Mouse (Mus musculus) gastrocnemius, postnatal 36 days (tissue): ENCODE measurements around the gene Nedd9. TPM values are rescaled to one million over a fixed set of nuclear protein-coding genes. Genes with fewer than 3 reads are reported as not detected.

Experiments used
- DNase-seq, 2 experiments: peaks; one replicate each; pipeline ENCODE4 v3.0.0; 2022
- intact Hi-C: fragments of 180-260 bp; cut with DNase I; formaldehyde crosslinking; loops from one replicate; pipeline ENCODE4 v1.15.1; 2025
- total RNA-seq, 2 experiments: library from RNA; stranded (reverse); gene quantifications; 2 replicates each; pipeline ENCODE4 v1.2.3; 2021

The Nedd9 gene
- total RNA-seq, 2 experiments from 2014 or later = 5.7 to 7.0 TPM

DNA sequence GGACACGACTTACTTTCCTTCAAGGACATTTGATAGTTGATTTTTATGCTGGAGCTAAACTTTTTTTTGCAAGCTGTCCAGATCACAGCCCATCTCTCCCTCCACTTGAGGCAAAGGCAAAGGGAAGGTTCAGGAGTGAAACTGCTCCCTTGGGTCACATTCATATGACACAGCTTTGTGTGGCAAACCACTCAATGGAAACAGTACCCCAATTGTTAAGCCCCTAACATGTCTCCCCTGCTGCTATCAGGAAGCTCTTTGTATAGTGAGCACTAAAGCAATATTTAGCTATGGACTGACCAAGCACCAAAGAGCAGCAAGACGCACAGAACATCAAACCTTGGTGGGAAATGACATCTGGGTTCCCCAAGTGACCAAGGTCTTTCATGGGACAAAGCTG, 158.7 kb downstream of the Nedd9 start:
- intact Hi-C loops = no loop called here
- DNase-seq = no peak

DNA sequence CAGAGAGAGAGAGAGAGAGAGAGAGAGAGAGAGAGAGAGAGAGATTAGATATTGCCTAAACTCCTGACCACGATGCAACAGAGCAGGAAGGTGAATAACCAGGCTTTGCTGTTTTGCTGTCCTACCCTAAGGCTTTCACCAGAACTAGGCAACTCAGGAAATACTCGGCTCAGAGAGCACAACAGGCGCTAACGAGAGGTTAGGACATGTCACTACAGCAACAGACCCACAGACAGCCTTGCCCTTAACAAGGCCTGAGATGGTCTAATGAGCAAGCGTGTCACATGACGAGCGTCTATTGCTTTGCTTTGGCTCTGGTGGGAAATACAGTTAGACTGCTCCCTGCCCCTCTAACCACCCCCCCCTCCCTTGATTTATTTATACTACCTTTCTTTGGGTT, 159.6 kb downstream of the Nedd9 start:
- intact Hi-C loops = no loop called here

DNA sequence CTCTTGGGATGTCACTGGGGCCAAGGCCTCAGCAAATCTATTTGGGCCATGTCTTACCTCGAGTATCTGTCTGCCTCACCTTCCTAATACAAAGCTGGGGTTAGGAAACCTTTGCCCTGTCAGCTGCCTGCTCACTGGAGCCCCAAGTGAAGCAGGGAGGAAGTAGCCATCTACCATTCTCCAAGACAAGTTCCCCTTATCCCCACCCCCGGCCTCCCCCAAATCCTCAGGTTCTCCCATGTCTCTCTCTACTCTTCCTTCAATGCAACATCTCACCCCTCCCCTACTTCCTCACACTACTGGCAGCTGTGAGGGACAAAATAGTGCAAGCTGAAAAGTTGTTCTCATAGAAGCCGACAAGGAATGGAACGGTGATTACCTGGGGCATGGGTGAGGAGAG, 161.0 kb downstream of the Nedd9 start:
- no peak for DNase-seq
- intact Hi-C loops = no loop called here

More for the DNA sequence above, 159.6 kb downstream of the Nedd9 start:
- DNase-seq = no peak

DNA sequence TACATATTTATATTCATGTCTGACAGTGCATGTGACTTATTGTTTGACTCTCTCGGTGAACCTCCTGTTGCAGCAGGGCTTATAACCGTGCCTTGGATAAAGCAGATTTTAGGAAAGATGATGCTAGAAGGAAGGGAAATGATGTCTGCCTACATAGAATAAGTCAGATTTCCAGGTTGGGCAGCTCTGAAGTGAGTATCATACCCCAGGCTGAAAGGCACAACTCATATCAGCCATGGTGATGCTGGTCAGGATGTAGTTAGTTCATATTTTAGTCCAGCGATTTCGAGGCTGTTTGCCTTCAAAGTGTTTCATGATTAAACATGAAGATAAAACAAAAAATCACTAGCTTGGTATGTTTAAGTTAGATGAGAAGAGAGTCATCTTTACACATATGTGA, 161.8 kb downstream of the Nedd9 start:
- DNase-seq = no peak
- intact Hi-C loops = no loop called here

DNA sequence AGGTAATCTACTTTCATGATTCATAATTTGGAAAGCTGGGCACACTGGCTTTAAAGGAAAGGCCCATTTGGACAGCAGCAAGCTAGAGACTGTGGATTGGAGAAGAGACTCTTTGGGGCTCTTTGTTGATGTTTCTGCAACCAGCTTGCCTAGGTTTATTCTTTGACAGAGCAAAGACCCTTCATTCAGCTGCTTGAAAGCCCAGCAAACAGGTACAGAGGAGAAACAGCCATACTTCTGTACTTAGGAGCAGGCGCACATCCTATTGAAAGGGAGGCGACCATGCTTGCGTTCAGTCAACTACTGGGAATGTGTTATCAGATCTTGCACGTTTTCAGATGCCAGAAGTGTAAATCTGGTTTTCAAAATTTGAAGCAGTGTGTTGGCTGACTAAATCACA, 162.5 kb downstream of the Nedd9 start:
- intact Hi-C loops = no loop called here
- no peak for DNase-seq

DNA sequence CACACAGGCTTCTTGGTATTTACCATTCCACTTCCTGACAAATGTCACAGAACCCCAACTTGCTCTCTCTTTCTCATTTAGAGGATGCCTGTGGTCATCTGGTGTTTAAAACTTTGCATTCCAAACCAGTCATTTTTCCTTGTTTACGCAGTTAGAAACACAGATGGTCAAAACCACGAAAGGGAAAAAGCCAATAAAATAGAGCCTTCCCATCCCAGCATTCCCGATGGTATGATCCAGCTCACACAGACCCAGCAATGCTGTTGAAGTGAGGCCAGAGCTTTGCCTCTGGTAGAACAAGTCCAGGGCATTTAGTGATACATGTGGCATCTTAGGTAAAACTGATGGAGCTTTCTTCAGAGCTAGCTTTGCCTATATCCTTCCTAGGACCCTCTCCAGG, 165.7 kb downstream of the Nedd9 start:
- intact Hi-C loops = no loop called here
- DNase-seq = no peak

DNA sequence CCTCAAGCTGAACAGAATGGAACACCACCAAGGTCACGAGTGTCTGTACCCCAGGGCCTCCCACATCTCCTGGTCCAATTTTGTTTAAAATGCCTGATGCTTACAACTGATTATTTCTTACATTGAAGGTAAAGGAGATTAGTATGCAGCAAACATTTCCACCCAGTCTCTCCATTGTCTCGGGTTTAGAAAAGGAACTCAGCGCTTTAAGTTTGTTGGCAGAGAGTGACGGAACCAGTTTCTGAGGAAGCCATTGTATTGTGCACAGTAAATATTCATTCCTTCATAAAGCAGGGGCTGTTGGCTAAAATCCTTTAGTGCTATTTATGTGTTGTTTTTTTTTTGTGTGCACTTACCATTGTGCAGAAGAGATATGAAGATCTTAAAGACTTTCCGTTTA, 166.4 kb downstream of the Nedd9 start:
- intact Hi-C loops = no loop called here
- no peak for DNase-seq

DNA sequence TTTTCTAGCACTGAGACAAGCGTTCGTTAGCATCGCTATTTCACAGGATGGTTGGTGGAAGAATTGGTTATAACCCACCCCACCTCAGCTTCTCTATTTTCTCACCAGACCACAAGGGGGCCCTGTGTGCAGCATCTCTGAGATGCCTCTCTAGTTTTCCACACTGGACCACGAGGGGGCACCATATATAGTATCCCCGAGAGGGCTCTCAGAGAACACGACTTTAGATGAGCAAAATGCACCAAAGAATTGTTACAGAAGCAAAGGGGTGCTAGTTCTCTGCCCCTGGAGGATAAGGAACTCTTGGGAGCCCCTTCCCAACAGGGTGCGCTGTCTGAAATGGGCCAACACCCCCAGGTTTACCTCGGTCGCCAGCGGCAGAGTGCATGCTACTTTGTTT, 184.4 kb downstream of the Nedd9 start:
- peak; percentile 68 to 77 for DNase-seq
- intact Hi-C loops = loop anchor here (5.0 kb wide), 2 partner anchors 270 to 330 kb away; no protein-coding TSS in a partner anchor

DNA sequence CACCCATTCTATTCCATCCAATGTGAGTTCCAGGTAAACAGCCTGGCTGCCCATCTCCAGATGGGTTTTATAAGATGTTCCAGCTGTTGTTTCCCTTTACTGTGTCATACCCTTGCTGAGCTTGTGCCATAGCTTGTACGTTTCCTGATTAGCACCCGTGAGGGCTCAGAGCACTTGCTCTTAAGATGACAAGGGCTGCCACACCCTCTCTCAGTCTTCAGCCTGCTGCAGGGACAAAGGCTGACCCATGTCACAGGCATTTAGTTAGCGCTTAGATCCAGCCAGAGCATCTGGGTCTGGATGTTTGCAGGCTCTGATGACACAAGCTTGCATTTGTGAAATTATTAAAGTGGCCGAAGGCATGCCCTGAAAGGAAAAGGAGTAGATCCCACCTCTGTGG, 187.1 kb downstream of the Nedd9 start:
- intact Hi-C loops = loop anchor here (5.0 kb wide), 2 partner anchors 272 to 332 kb away; no protein-coding TSS in a partner anchor
- DNase-seq = no peak

DNA sequence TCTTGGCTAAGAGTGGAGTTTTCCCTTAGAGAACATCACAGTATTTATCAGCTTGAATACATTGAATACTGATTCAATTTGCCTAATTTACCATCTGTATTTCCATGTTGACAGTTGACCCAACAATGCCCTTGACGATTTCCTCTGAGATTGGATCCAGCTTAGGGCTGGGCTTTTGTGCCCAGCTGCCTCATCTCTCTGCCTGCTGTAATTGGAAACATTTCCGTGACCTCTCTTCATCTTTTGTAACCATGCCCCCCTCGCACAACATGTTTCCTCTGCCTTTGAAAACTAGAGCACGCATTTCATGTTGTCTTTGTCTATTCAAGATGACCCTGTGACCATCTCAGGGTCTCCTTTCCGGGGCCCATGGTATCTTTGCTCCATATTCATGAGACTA, 188.2 kb downstream of the Nedd9 start:
- intact Hi-C loops = no loop called here
- no peak for DNase-seq

DNA sequence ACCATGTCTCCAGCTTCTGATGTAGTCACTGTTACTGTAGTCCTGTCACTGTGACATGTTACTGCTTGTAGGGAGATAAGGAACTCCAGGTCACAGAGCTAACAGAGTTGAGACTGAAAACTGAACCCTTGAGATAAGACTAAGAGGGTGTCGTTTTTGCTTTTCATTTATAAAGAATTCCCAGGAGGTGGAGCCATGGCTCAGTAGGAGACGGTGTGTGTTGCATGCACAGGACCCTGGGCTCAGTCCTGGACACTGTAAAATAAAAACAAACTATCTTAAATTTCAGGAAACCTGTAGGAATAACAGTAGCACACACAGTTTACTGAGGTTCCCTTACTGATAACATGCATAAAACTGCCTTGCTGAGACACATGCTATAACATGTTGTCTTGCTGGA, 188.6 kb downstream of the Nedd9 start:
- DNase-seq = no peak
- intact Hi-C loops = no loop called here

DNA sequence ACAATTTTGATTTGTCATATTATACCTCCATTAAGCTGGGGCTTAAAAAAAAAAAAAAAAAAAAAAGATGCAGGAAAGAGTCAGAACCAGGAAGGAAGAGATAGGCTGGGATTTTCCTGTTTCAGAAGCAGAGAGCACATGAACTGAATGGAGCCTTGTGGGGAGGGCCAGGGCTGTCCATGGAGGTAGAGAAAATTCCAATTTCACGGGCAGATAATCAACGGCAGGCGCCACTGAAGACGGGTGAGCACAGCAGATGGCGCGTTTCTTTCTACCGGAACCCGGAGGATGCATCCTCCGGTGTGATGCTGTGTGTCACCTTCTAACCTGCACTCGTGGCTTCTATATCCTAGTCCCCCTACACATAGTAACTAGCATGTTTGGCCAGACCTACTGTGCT, 190.8 kb downstream of the Nedd9 start:
- intact Hi-C loops = no loop called here
- DNase-seq = no peak

DNA sequence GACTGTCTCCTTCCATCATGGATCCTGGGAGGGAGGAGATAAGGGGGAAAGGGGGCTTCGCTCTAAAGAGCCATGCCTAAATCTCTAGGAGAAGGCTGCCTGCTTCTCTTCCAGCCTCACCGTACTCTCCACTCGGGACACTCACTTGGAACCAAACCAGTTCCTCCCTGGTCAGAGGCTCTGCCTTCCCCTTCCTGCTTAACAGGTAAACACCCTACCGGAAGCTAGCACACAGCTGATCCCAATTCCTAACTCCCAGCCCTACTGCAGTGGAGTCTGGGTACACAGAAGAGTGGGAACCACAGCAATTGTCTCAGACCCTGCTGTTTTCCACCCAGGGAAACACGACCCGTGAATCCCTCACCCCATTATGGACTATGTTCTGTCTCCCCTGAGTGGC, 191.3 kb downstream of the Nedd9 start:
- DNase-seq = no peak
- intact Hi-C loops = no loop called here

DNA sequence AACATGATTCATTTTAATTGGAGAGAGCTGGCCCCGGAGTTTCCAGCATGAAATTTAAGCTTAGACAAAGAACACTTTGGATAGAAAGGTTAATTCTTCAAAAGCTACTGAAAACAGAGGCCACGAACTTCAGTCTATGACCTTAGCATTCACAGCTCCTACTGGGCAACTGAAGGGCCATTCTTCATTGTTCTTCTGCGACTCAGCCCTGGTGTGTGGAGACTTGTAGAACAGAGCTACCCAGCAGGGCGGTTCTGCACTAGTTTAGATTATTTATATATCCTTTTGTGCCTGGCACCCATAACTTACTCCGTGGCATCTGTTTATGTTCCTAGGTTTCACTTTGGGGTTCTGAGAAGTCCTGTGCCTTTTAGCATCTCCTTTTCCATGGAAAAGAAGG, 193.6 kb downstream of the Nedd9 start:
- no peak for DNase-seq
- intact Hi-C loops = no loop called here

DNA sequence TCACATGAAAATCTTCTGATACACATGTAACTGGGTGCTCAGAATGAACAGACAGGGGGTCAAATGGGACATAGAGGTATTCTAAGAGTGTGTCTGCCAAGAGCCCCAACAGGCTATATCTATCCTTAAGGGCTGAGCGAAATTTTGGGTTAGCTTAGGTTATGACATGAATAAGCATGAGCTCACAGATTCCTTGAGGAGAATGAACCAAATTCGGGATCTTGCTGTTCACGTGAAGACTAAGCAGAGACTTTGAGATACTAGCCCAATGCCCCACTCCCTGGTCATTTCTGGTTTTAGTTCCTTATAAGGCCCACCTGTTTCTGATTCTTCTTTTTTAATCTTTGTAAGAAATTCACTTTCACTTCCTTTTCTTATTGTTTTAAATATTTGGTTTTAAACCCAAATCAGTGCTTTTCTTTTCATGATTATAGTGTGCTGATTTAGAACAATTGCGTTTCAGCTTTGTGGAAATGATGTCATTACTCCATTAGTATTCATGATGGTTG, 195.6 kb downstream of the Nedd9 start:
- no peak for DNase-seq
- intact Hi-C loops = no loop called here

DNA sequence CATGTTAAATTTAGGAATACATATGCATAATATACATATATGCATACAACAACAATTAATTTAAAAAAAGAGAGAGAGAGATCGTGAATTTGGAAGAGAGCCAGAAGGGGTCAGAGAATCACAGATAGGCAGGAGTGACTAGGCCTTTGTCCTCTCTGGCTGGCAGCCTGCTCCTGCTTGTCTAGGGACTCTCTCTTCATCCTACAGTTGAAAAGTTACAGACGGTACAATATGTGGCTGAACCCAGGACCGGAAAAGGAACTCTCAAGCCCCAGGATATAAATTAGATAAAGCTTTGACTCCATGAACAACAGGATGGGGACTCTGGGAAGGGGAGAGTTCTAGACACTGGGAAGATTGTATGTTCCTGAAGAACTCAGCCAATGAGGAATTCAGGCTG, 200.9 kb downstream of the Nedd9 start:
- intact Hi-C loops = no loop called here
- no peak for DNase-seq

DNA sequence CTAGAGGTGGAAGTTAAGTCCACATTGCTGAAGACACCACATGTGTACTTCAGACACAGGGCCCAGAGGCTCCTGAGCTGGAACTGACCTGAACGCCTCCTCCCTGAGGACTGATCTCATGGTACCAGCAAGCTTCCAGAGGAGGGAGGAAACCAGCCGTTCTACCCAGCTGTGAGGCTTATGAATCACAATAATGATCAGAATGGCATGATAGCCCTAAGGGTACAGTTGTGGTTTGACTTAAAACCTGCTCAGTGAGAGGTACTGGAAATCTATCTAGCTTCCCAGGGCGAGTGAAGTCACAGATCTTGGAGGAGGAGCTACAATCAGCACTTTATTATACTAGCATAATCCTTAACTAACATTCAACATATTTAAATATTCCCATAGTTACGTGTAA, 201.7 kb downstream of the Nedd9 start:
- DNase-seq = no peak
- intact Hi-C loops = no loop called here

DNA sequence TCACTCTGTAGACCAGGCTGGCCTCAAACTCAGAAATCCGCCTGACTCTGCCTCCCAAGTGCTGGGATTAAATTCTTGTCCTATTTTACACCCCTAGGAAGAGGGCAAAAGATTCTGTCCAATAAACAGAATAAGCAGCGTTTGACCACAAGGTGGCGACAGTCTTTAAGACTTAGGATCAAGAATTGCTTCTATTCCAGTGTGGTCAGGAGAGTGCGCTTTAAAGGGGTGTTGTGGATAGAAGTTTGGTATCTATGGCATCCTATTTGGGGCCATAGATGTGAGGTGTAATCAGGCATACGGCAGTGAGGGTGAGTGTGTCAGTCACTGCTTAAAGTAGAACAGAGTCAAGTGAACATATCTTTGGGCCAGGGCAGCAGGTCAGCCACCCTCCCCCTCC, 203.9 kb downstream of the Nedd9 start:
- peak in 1 of 2 experiments; percentile 73 for DNase-seq
- intact Hi-C loops = loop anchor here (2.0 to 5.0 kb wide), 2 partner anchors 290 to 349 kb away; no protein-coding TSS in a partner anchor

DNA sequence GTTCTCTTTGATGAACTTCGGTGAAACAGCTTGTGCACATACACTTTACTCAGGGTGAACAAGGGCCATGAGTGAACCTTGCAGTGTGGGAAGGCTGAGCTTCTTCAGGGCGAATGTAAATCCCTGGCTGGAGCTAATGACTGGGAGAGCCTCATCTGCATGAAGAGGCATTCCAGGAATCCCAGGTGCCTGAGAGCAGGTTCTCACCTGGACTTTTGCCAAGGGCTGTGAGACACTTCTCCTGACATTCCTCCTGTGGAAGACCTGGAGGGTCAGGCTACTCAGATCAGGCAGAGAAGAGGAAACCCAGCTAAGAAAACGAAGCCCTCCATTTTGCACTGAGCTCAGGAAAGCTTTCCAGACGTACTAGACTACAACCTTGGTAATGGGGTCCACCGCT, 206.5 kb downstream of the Nedd9 start:
- DNase-seq = no peak
- intact Hi-C loops = loop anchor here (5.0 kb wide), 1 partner anchor 352 kb away; no protein-coding TSS in a partner anchor

DNA sequence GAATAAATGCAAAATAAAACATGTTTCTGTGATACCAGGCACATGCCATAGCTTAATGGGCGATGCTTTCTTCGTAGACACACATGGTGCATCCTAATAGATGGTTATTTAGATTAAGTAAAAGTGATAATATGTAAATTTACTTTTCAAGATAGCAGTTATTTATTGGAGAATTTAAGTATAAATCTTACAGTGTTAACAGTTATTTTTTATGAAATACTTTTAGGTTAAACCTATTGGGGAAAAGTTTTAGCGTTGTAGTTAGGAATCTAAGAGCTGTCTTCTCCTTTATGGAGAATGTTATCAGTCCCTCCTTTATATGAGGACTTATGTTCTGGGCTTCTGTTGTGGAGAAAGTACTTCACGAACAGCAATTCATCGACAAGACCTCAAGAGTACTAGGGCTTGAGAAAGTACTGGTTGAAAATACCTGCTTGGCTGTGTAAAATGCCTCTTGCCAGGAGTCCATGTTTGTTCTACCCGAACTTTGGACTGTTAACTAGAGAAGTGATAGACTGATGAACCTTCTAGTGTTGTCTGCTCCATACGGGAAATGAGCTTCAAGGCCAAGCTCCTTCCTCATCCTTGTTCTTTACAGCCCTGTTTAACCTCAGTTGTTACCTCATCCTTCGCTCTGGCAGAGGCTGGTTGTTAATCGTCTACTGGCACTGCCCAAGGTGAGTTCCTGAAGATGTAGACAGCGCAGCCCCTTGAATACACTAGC, 213.1 kb downstream of the Nedd9 start, which contains the start of gene Gm17364:
Gene Gm17364, minus strand, starts transcription at position 51 of the 724 bp plus-strand sequence.
- DNase-seq = no peak
- intact Hi-C loops = no loop called here

DNA sequence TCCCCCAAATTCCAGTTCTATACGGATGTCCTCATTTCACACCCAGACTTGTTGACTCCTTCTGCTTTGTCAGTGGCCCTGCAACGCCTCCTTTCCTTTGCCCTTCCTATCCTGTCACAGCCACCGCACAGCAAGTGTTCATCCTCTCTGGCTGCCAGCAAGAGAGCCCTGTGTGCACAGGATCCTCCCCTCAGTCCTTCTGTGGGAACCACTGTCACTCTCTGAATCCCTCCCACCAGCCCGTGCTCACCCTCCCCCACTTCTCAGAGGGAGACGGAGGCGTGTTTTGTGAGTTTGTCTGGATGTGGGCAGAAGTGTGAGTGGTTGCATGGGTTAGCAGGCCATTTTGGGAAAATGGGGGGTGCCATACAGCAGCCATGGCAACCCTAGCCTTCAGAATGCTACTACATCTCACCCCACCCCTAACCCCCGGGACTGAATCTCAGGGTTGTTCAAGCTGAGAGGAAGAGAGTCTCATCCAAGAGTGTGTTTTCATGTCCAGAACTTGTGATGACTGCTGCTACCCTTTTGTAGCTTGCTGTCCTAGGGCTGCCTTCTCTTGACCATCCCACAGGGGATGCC, 219.2 kb downstream of the Nedd9 start:
- no peak for DNase-seq
- intact Hi-C loops = no loop called here
